Mouse (Mus musculus): Measurements from ENCODE around the gene Fam83f.
A peak's percentile ranks its signal among the peaks of the same experiment; 100 is the strongest.

The Fam83f gene

DNA sequence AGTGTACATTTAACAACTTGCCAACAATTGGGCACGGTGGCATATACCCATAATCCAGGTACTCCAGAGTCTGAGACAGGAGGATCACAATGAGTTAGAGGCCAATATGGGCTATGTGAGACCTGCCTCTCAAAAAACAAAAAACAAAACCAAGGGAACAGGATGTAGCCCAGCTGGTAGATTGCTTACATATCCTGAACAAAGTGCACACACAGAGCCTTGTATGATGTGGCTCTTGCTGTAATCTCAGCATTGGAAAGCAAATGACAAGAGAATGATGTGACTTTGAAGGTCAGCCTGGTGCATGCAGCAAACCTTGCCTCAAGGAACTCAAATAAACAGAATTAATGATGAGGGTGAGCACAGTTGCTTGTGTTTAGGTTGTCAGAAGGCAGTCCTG lies 70.2 kb downstream of the Fam83f start:
- DNase-seq (ENCODE audit: low spot score in 2 of 2) = no peak

DNA sequence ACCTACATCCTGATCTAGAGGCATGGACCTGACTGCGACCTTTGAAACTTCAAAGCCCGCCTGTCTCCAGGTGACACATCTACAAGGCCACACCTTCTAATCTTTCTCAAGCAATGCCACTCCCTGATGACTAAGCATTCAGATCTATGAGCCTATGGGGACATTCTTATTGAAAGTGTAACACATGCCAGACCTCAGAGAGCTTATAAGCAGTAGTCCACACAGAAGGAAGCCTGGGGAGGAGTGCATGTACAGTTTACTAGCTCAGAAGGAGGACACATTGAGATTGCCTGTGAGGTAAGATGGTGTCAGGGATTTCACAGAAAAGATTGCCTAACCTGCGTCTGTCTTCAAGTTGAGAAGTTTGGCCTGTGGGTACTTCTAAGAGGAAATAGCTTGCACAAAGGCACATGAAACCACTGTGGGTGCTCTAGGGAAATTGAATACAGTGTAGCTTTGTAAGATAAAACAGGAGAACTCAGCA lies 71.4 kb downstream of the Fam83f start:
- peak; percentile 15 to 31 for DNase-seq (ENCODE audit: low spot score in 2 of 2)

DNA sequence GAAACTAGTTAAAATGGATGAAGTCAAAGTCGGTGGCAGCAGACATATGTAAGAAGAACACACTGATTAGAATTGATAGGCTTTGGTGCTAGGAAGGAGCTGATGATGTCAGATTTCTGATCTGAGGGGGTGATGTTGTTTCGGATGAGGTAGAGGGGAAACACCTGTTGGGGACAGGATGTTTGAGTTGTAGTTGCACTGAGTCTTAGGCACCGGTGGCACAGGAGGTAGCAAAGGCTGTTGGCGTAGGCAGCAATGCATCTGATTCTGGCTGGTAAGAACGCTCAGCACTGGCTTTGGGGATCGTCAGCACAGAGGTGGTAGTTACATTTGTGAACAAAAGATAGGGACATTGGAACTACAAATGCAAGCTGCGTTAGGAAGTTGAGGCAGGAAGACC lies 72.0 kb downstream of the Fam83f start:
- peak in 1 of 2 experiments; percentile 55 for DNase-seq (ENCODE audit: low spot score in 2 of 2)

DNA sequence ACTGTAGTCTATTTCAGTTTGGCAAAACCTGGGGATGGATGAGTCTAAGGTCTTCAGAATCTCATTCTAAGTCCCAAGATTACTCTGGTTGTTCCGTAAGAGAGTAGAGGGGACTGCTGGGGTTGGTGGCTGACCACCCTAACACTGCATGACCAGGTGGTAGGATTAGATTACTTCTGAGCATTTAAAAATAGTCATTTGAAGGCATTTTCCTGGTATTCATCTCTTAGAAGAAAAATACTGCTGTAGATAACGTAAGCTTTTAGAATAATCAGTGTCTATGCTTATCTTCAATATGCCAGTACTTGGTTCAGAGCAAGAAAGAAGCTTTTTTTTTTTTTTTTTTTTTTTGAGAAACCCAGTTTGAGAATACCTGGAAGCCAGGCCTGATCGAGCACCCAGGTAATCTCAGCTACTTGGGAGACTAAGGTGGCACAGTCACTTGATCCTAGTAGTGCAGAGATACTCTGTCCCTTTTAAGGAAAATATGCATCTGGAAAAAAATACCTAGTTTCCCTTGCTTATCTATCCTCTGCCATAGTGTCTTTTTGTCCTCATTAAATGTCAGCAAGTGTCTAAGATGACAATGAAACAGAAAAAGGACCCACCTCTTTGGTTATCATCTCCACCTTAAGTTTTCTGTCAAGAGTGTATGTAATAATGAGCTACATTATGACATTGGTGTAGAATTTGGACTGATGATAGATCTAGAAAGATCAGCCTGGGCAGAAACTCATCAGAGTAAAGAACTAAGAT lies 73.2 kb downstream of the Fam83f start:
- no peak for DNase-seq (ENCODE audit: low spot score in 2 of 2)

DNA sequence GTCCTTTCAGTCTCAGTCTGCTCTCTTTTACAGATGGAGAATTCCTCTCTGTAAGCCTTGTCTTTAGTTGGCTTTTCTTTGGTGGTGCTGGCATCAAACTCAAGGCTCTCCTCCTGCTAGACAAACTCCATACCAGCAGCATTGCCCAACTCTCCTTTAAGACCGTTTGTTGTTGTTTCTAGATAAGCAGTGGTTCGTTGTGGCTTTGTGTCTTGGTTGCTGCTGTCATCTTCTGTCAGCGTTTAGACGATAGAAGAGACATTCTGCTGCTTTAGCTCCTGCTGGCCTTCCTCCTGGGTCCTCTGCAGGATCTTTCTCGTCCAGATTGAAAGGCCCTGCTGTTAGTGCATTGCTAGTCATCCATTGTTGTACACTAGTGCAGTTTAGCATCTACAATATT lies 77.3 kb downstream of the Fam83f start:
- DNase-seq (ENCODE audit: low spot score in 2 of 2) = no peak

All from natural killer cell, adult 2 months (primary cell).